Mouse (Mus musculus): Measurements from ENCODE around the gene Shisa3.

- no peak for TF ChIP-seq POLR2A (IDR thresholded peaks at IDR 0.05; ENCODE audit: extremely low read depth, insufficient read depth, low read length)
- no peak for TF ChIP-seq CTCF (IDR thresholded peaks at IDR 0.05; ENCODE audit: low read depth, low read length)
Observed at GRCm38 (mm10) chr5:67656821-67657259, 49.2 kb downstream of the Shisa3 start.
